Mouse (Mus musculus): ENCODE results near the gene Mmp19.
"Not testable (repeated sequence)": the region's sequence is repeated elsewhere in the genome, so short reads cannot be mapped to it uniquely, and the experiment has no call there.

Mmp19 gene

DNA sequence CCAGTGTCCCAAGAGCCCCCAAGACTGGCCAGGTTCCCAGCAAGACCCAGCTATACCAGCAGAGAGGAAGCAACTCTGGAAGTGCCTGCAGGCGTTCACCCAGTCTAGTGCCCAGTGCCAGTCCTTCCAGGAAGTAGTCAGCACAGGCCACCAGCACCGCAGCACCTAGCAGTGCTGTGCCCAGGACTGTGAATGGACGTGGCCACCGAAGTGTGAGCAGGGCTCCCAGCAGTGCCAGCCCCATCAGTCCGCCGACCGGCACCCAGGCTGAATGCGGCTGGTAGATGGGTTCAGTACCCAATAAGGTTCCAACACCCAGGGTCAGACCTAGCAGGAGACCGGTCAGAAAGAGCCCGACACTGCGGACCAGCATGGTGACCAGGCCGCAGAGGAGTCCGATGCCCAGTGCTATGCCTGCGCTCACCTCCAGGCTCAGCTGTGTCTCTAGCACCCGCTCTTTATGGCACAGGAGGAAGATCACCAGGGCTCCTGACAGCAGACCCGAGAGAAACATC lies 11.3 kb downstream of the Mmp19 start:
- no peak for DNase-seq (ENCODE audit: low read depth, low spot score)

- DNase-seq (ENCODE audit: low read depth, low spot score): no peak
Observed at GRCm38 (mm10) chr10:128802956-128803355, 12.2 kb downstream of the Mmp19 start.

DNA sequence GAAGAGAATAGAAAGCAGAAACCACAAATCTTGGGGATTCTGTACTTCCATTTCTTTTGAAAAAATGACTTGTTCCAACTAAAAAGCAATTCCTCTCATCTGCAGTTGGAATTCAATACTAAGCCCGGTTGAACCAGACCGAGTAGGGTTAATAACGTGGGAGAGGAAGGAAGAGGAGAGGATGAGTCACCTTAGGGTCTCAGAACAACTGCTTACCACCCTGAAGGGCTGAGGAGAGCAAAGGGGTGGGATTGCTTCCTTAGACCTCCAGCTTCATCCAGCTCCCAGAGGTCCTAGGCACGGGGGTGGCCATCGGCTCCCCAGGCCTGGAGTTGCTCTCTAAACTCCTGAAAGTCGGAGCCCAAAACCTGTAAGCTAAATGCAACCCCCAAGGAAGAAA lies 12.7 kb downstream of the Mmp19 start:
- no peak for DNase-seq (ENCODE audit: low read depth, low spot score)

DNA sequence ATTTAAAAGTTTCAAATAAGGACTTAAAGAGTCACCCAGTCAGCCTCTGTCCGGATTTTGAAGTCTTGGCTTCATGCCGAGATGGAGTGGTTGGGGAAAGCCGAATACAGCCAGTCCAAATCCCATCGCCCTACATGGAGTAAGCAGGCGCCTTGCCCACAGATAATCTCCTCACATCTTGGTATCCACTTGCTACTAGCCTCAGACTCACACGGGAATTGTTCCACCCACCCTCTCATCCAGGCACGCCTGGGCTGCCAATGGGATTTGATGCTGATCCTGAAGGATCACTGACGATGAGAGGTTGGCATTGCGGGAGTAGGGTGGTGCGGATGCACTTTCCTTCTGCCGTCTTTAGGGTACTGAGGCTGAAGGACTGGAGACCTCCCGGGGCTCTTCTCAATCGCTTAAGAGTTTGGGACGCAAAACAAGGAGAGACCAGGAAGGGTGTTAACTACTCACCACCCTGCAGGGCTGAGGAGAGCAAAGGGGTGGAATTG lies 13.1 kb downstream of the Mmp19 start, which contains the start of gene Dnajc14:
Gene Dnajc14, plus strand, starts transcription at position 292 of the 500 bp plus-strand sequence.
- peak; percentile 65 for DNase-seq (ENCODE audit: low read depth, low spot score)

DNA sequence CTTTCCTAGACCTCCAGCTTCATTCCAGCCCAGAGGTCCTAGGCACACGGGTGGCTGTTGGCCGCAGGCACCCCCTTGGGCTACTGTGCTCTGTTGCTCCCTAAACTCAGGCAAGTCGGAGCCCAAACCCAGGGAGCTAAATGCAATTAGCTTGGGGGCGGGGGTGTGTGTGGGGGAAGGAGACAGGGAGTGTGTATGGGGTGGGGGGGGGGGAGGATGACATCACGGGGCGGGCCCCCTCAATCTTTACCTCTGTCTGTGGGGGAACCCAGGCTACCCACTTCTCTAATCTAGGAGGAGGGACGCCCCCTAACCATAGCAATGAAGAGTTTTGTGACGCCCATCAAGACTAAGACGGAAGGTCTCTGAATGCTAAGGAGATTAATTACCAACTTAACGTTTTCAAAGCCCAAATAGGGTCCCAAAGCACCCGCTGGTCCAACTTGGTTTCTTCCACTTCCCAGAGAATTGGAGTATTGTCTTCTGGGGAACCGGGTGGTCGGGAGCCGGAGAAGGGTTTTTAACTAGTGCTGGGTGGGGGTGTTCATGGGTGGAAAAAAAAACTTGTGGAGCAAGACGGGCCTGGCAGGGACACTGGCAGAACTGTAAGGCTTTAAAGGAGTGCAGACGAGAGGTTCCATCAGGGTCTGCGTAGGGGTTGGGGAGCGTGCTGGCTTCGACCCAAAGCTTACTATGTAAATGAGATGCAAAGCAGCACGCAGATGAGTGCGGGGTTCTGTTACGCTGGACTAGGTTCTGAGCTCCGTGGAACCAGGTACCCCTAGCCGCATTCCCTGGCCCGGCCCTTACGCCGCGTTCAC lies 13.8 kb downstream of the Mmp19 start, which contains the start of gene Tmem198b:
Gene Tmem198b, minus strand, starts transcription at position 100 of the 821 bp plus-strand sequence.
- DNase-seq (ENCODE audit: low read depth, low spot score): peak; percentile 77

DNA sequence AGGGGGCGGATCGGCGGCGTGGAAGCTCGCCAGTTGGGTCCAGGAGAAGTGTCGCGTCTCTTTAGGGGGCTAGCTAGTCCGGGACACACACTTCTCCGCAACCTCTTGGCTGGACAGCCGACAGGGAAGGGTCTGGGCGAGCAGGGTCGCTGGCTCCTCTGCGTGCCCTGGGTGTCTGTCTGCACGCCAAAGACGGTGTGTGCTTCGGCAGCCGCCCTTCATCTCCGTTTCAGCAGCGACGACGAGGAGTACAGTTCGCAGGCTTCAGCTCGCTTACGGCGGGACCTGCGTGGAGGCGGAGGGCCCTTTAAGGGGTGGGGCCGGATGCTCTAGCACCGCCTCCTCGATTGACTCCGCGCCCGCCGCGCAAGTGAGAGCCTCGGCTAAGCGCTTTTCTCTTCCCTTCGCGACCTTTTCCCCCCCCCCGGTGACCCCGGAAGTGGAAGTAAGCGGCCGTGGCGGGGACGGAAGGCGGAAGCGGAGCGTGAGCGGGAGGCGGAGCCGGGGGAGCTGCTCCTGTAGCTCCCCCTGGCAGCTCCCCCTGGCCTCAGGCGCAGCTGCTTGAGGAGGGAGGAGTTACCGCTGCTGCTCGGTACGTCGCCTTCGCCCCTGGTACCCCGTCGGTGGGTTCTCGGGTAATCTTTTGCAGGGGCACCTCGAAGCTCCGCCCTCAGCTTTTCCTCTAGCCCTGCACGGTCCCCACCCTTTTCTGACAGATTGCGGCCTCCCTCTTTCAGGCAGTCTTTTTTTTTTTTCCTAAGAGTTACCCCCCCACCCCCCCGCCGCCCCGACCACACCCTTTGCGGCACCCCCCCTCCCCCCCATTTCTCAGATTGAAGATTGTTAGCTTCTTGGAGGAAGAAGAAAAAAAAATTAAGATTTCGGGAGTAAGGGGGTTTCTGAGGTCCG lies 14.6 kb downstream of the Mmp19 start:
- peak; percentile 99 for DNase-seq (ENCODE audit: low read depth, low spot score)

DNA sequence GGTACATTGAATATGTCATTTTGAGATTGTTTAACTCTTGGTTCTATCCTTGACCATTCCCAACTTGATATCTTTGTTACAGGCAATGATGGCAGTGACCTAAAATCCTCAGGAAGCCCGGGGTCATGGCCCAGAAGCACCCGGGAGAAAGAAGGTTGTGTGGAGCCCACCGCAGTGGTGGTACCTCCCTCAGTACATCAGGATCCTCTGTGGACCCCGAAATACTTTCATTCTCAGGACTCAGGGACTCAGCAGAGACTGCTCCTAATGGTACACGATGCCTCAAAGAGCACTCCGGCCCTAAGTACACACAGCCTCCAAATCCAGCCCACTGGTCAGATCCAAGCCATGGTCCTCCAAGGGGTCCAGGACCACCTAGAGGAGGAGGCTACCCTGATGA lies 15.4 kb downstream of the Mmp19 start:
- no peak for DNase-seq (ENCODE audit: low read depth, low spot score)

- DNase-seq (ENCODE audit: low read depth, low spot score): no peak
Observed at GRCm38 (mm10) chr10:128807018-128807417, 16.3 kb downstream of the Mmp19 start.

- DNase-seq (ENCODE audit: low read depth, low spot score): no peak
Observed at GRCm38 (mm10) chr10:128817033-128817432, 26.3 kb downstream of the Mmp19 start, which contains the start of gene Sarnp. Gene Sarnp (plus strand): TSS chr10:128817333.

- no peak for DNase-seq (ENCODE audit: low read depth, low spot score)
Observed at GRCm38 (mm10) chr10:128820217-128820616, 29.5 kb downstream of the Mmp19 start.

GRCm38 (mm10) chr10:128821358-128822056 lies 30.8 kb downstream of the Mmp19 start, which contains the start of gene Ormdl2:
Gene Ormdl2 (minus strand): TSS chr10:128821645.
- peak; percentile 100 for DNase-seq (ENCODE audit: low read depth, low spot score)

DNA sequence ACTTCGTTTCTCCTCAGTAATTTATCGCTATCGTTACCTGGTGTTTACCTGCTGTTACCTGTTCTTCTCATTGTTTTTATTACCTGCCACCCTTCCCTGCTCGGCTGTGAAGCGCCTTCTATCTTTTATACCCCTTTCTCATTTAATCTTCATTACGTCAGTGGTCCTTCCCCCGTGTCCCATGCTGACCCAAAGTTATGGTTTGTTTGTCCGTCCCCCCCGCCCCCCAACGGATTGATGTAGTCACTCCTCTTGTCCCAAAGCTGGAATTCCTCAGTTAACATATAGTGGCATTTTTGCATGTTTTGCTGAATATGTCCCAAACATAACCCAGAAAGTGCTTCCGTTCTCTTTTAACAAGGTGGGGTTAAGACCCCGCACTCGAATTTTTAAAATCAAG lies 31.4 kb downstream of the Mmp19 start:
- DNase-seq (ENCODE audit: low read depth, low spot score): peak; percentile 34

- DNase-seq (ENCODE audit: low read depth, low spot score): not testable (repeated sequence)
Observed at GRCm38 (mm10) chr10:128823087-128823486, 32.4 kb downstream of the Mmp19 start.

- DNase-seq (ENCODE audit: low read depth, low spot score): no peak
Observed at GRCm38 (mm10) chr10:128823821-128824220, 33.1 kb downstream of the Mmp19 start.

- peak; percentile 15 for DNase-seq (ENCODE audit: low read depth, low spot score)
Observed at GRCm38 (mm10) chr10:128837400-128837799, 46.7 kb downstream of the Mmp19 start.

GRCm38 (mm10) chr10:128839434-128839833 lies 48.7 kb downstream of the Mmp19 start:
- DNase-seq (ENCODE audit: low read depth, low spot score): no peak

GRCm38 (mm10) chr10:128840612-128841011 lies 49.9 kb downstream of the Mmp19 start:
- no peak for DNase-seq (ENCODE audit: low read depth, low spot score)

- no peak for DNase-seq (ENCODE audit: low read depth, low spot score)
Observed at GRCm38 (mm10) chr10:128843260-128843659, 52.5 kb downstream of the Mmp19 start.

- peak; percentile 48 for DNase-seq (ENCODE audit: low read depth, low spot score)
Observed at GRCm38 (mm10) chr10:128845516-128845915, 54.8 kb downstream of the Mmp19 start.

DNA sequence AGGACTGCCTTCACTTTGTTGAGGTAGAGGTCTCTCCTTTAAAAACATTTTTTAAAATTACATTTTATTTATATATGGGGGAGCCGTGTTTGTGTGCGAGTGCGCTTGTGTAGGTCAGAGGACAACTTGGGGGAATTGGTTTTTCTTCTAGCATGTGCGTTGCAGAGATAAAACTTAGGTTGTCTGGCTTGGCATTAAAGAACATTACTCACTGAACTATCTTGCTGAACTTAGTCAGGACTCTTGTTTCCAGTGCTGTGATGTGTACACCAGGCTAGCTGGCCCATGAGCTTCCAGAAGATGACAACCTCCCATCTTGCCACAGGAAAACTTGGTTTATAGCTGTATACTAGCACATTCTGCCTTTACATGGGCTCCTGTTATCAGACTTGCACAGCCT lies 56.0 kb downstream of the Mmp19 start:
- DNase-seq (ENCODE audit: low read depth, low spot score): no peak

GRCm38 (mm10) chr10:128848426-128848825 lies 57.7 kb downstream of the Mmp19 start:
- DNase-seq (ENCODE audit: low read depth, low spot score): no peak
